9 mouse cellular contexts compared by ENCODE assay signal in genomic region chr16:31316246-31317143, GRCm38 (mm10). TPM values are rescaled to one million over a fixed set of nuclear protein-coding genes. Genes with fewer than 3 reads are reported as not detected.
A peak's percentile ranks its signal among the peaks of the same experiment; 100 is the strongest.
DNase-seq lines count a peak whose midpoint lies in the region; ATAC-seq and TF ChIP-seq lines count a peak whose summit lies in the region.
"Not testable (repeated sequence)": the region's sequence is repeated elsewhere in the genome, so short reads cannot be mapped to it uniquely, and the experiment has no call there.
"Had no signal": no experiment of that assay in that cellular context is flagged by ENCODE, and none has a peak within 500 bp of the region (broad histone marks: within the 10 kb centered on the region; RNA-seq: fewer than 3 reads in every experiment).

No protein-coding gene starts in this region.

- TF ChIP-seq CTCF in brain, embryonic 14.5 days (IDR thresholded peaks at IDR 0.05; ENCODE audit: borderline replicate concordance, extremely low read depth, insufficient read depth, insufficient read length): not testable (repeated sequence)

- H3K4me3 ChIP-seq in forebrain, embryonic 12.5 days (replicated peaks); hindbrain, embryonic 14.5 days (replicated peaks; ENCODE audit: low read length); limb, embryonic 15.5 days; midbrain, embryonic 14.5 days (replicated peaks; ENCODE audit: low read depth, low read length): not testable (repeated sequence)

- not testable (repeated sequence) for ATAC-seq in forebrain, embryonic 12.5 days (ENCODE audit: low FRiP score); hindbrain, embryonic 14.5 days (ENCODE audit: low FRiP score); midbrain, embryonic 14.5 days (ENCODE audit: low FRiP score, low TSS enrichment)
- ATAC-seq in limb, embryonic 15.5 days (ENCODE audit: insufficient number of reproducible peaks, low FRiP score, low TSS enrichment, low read depth): 0 out of 2 replicates have a peak, but pooled peaks have one; percentile 21

- WGBS in forebrain, embryonic 12.5 days: 72% methylated on average over 12 of the region's 12 CpGs
- WGBS in hindbrain, embryonic 14.5 days: 69% methylated on average over 12 of the region's 12 CpGs
- 35% methylated on average over 12 of the region's 12 CpGs for WGBS in limb, embryonic 15.5 days
- 70% methylated on average over 12 of the region's 12 CpGs for WGBS in midbrain, embryonic 14.5 days

- DNase-seq in brain, embryonic 14.5 days (ENCODE audit: low read depth): peak; percentile 16
- DNase-seq in heart, adult 9 months (ENCODE audit: low spot score in 2 of 2): peak; percentile 85 to 89
- not testable (repeated sequence) for DNase-seq in hindbrain, embryonic 14.5 days (ENCODE audit: low spot score)
- DNase-seq in kidney, postnatal 10 days: peak; percentile 54
- DNase-seq in midbrain, embryonic 14.5 days: peak; percentile 17
- peak; percentile 65 for DNase-seq in urinary bladder, postnatal 14 days (ENCODE audit: low spot score)

- H3K4me1 ChIP-seq in forebrain, embryonic 12.5 days: peaks cover 16% of the 10 kb centered on the region
- not testable (repeated sequence) for H3K4me1 ChIP-seq in hindbrain, embryonic 14.5 days (replicated peaks; ENCODE audit: control insufficient read depth, insufficient read depth, low read length); midbrain, embryonic 14.5 days (ENCODE audit: control insufficient read depth, insufficient read depth, low read length)
- H3K4me1 ChIP-seq in limb, embryonic 15.5 days: peaks cover 39% of the 10 kb centered on the region

- H3K4me2 ChIP-seq in forebrain, embryonic 12.5 days; hindbrain, embryonic 14.5 days (replicated peaks); limb, embryonic 15.5 days; midbrain, embryonic 14.5 days (ENCODE audit: low read length): not testable (repeated sequence)

- not testable (repeated sequence) for H3K27me3 ChIP-seq in forebrain, embryonic 12.5 days; hindbrain, embryonic 14.5 days (ENCODE audit: control insufficient read depth, insufficient read depth, low read length); limb, embryonic 15.5 days; midbrain, embryonic 14.5 days (ENCODE audit: control insufficient read depth, insufficient read depth, low read length)

- not testable (repeated sequence) for H3K36me3 ChIP-seq in forebrain, embryonic 12.5 days (replicated peaks); hindbrain, embryonic 14.5 days (replicated peaks; ENCODE audit: control insufficient read depth, insufficient read depth); limb, embryonic 15.5 days; midbrain, embryonic 14.5 days (ENCODE audit: control insufficient read depth, insufficient read depth, low read length)

- TF ChIP-seq POLR2A in brain, embryonic 14.5 days (IDR thresholded peaks at IDR 0.05; ENCODE audit: borderline replicate concordance, extremely low read depth, insufficient read depth, insufficient read length, poor library complexity, severe bottlenecking): not testable (repeated sequence)

- H3K9ac ChIP-seq in forebrain, embryonic 12.5 days; hindbrain, embryonic 14.5 days; limb, embryonic 15.5 days; midbrain, embryonic 14.5 days (replicated peaks; ENCODE audit: low read length): not testable (repeated sequence)

- H3K27ac ChIP-seq in forebrain, embryonic 12.5 days: 0 out of 2 replicates have a peak overlapping the region, but pooled peaks have one; percentile 31
- 0 out of 2 replicates have a peak overlapping the region, but pooled peaks have one; percentile 7 for H3K27ac ChIP-seq in hindbrain, embryonic 14.5 days
- H3K27ac ChIP-seq in limb, embryonic 15.5 days: peak overlapping the region; percentile 78
- not testable (repeated sequence) for H3K27ac ChIP-seq in midbrain, embryonic 14.5 days (replicated peaks; ENCODE audit: low read depth, low read length)

- H3K9me3 ChIP-seq in forebrain, embryonic 12.5 days; hindbrain, embryonic 14.5 days (ENCODE audit: control insufficient read depth, low read length); limb, embryonic 15.5 days; midbrain, embryonic 14.5 days (ENCODE audit: control insufficient read depth, low read length): not testable (repeated sequence)

RNA-seq across cellular contexts. Expression of gene Apod, which starts 1.9 kb away (rescaled TPM):
- polyA plus RNA-seq in brain, embryonic 14.5 days (2012; rRNA removed): 28.1 and 46.7 TPM in 2 replicates
- 28.3 and 41.7 TPM in 2 replicates for polyA plus RNA-seq in forebrain, embryonic 12.5 days (2016; fragmentation: Nextera tagmentation; extraction: Ambion mirVana)
- polyA plus RNA-seq in hindbrain, embryonic 14.5 days (2014; fragmentation: Nextera tagmentation; extraction: Ambion mirVana): 73.7 and 76.7 TPM in 2 replicates
- polyA plus RNA-seq in limb, embryonic 15.5 days (2015; fragmentation: Nextera tagmentation; extraction: Ambion mirVana): 91.2 and 97.6 TPM in 2 replicates
- 36.8 and 104 TPM in 2 replicates for polyA plus RNA-seq in midbrain, embryonic 14.5 days (2014; fragmentation: Nextera tagmentation; extraction: Ambion mirVana)
- polyA plus RNA-seq: erythroblast, embryonic 14.5 days had no signal

RNA-seq across cellular contexts. Expression of gene Ppp1r2, which starts 41.4 kb away (rescaled TPM):
- polyA plus RNA-seq in brain, embryonic 14.5 days (2012; rRNA removed): 36.2 and 51.1 TPM in 2 replicates
- 95.4 and 95.5 TPM in 2 replicates for polyA plus RNA-seq in forebrain, embryonic 12.5 days (2016; fragmentation: Nextera tagmentation; extraction: Ambion mirVana)
- polyA plus RNA-seq in hindbrain, embryonic 14.5 days (2014; fragmentation: Nextera tagmentation; extraction: Ambion mirVana): 103 and 107 TPM in 2 replicates
- 88.9 and 98.3 TPM in 2 replicates for polyA plus RNA-seq in limb, embryonic 15.5 days (2015; fragmentation: Nextera tagmentation; extraction: Ambion mirVana)
- polyA plus RNA-seq in midbrain, embryonic 14.5 days (2014; fragmentation: Nextera tagmentation; extraction: Ambion mirVana): 82.0 and 100 TPM in 2 replicates
